Mouse (Mus musculus) thymus, postnatal 0 days (tissue): ENCODE data around the gene Abhd8. TPM values are rescaled to one million over a fixed set of nuclear protein-coding genes. Genes with fewer than 3 reads are reported as not detected.

Source experiments
- DNase-seq: peaks from one replicate; pipeline ENCODE4 v3.0.0-alpha.2; 2015; ENCODE audit warnings: low spot score
- polyA plus RNA-seq: library from polyadenylated mRNA; unstranded; fragments of >200 nt; fragmentation: Nextera tagmentation; extraction: Ambion mirVana; gene quantifications from 2 replicates; pipeline ENCODE4 v1.2.1, GENCODE M21; 2015

The Abhd8 gene
- polyA plus RNA-seq, 1 experiment from 2014 or later, result 219 TPM

DNA sequence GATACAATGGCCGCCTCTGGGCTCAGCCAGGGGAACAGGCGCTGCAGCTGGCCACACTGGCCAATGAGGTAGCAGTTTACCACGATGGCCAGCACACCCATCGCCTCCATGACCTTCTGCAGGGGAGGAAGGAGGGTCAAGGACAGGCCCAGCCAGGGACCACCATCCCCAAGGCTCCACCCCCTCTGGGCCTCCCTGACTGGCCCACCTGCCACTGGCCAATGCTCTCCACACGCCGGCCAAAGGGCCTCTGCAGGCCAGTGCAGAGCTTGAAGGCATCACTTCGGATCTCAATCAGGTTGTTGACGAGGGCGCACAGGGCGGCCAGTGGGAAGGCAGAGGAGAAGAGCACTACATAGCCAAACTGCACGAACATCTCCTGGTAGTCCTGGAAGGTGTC is 15.5 kb upstream of the Abhd8 start:
- no peak for DNase-seq

DNA sequence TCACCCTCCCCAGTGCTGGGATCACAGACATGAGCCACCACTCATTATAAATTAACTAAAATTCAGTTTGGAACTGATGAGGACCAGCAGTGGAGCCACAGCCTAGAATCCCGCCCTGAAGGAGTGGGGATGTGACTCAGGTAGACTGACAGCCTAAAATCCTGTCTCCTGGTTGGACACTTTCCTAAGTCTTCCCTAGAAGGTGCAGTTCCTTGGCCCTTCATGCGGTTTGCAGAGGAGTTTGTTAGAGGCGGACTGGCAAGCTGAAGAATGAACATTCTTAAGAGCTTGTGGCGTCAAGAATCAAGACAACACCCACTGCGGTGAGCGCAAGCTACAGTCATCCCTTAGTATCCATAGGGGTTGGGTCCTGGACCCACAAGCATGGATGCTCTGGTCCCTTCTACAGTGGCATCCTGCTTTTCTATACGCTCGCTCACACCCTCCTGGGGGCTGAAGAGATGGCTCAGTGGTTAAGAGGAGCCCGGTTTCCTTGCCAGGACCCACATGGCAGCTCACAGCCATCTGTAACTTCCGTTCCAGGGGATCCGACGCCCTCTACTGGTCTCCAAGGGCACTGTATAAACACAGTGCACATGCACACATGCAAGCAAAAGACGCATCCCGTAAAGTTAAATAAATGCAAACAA is 13.9 kb upstream of the Abhd8 start:
- peak; percentile 56 for DNase-seq

DNA sequence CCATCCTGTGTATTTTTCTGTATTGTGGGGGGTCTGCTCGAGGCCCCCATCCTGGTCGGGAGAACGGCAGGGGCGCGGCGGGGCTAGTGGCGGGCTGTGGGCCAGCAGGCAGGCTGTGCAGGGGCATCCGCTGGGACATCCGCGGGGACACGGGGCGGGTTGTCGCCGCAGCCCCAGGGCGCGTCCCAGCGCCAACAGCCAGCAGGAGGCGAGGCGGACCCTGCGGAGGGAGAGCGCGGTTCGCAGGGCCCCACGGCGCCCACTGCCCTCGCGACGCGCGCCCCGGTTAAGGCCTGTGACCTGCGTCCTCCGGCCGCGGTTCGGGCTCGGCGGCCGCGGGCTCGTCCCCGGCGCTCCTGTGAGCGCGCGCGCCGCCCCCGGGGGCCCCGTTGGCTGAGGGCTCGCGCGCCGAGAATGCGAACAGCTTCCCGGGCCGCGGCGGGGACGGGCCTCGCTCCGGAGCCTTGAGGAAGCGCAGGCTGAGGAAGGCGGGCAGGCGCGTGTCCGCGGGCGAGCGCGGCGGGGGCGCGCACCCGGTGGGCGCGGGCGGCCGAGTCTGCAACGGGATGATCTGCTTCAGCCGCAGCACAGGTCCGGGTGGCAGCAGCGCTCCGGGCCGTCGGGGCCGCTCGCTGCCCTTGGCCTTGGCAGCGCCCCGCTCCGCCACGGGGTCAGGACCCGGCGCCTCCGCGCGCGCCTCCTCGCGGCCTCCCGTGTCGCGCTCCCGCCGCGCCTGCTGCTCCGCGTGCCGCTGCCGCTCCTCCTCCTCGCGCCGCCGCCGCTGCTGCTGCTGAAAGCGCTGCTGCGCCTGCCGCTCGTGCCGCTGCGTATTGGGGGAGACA is 12.9 kb upstream of the Abhd8 start:
- DNase-seq, result peak; percentile 79

DNA sequence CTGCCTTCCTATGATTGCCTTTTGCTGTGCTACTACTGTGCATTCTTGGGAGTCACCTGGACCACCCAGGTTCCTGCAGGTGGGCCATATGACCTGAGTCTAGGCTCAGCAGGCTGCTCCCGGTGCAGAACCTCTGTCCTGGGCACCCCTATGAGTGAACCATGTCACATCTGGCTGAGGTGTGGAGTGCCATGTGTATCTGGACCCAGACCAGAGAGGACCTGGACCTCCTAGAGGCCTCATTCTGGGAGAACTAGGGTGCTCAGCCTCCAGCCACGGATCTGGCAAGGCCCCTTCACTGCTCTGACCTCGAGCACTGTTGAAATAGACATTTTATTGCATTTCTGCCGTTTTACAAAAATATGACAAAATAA is 12.2 kb upstream of the Abhd8 start:
- no peak for DNase-seq

DNA sequence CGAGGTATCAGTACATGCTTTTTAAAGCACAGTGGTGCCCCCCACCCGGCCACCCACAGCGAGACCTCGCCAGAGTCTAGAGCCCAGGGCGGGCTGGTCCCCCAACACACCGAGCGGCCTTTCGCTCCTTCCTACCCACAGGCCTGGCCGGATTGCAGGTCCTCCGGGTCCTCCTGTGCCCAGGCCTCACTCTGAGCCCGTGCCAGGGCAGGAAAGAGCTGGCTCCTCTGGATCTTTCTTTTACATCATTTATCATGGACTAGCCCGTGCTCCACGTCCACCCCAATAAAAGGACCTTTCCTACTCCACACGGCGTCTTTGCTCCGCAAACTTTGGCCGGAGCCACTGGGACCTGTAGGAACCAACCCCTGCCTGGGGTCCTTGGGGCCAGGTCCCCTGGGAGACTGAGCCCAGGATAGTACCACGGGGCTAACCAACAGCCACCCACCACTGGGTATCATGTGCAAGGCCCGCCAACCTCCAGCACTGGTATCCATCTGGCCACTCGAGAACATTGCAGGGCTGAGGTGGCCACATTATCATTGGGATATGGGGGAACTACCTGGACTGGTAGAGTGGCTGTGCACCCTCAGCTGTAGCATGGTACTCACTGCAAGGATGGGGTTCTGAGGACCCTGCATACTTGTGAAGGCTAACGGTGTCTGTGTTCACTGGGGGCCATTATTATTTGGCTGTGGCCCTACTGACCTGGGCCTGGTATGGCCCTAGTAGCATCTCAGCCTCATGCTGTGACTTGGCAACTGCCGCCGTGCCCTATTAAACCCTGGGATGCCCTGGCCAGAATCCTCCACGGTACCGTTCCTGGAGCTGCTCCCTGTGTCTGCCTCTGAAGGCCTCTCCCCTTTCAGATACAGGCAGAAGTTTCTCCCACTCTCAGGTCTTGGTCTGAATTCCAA is 11.6 kb upstream of the Abhd8 start:
- DNase-seq, result no peak

DNA sequence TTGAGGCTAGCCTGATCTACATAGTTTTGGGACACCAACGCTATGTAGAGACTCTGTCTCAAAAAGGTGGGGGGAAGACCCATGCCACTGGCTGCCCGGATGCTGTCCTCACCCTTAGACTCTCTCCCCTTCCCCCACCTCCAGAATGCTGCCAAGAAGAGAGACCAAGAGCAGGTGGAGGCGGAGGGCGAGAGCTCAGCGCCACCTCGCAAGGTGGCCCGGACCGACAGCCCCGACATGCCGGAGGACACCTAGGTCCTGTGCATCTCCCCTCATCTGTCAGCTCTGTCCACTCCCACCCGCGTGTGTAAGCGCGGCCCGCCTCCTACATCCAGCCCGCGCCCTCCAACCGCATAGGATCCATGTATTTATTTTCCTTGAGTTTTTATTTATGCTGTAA is 10.9 kb upstream of the Abhd8 start:
- no peak for DNase-seq

DNA sequence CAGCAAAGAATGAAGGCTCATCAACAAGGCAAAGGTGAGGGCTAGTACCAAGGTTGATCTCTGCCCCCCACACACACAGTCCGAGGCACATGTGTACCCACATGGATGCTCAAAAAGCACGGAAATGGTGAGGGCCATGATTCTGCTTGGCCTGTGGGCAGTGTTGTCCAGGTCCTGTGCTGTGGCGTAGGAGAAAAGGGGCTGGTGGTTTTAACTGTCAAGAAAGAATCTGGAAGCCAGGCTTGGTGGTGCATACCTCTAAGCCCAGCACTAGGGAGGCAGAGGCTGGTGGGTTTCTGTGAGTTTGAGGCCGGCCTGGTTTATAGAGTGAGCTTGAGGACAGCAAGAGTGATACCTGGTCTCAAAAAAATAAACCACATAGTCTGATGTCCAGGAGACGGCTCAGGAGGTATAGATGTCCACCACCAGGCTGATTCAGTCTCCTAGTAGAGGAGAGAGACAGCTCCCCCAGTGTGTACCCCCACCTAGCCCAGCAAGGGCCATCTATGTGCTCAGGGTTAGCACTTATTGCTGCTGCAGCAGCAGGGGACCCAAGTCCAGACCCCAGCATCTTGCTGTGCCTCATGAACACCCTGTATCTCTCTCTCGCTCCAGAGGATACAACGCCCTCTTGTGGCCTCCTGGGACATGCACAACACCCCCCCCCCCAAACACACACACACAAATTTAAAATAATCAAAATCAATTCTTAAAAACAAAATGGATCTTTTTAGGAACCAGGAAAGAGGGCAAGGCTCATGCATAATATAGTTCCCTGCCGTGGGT is 9.3 kb upstream of the Abhd8 start:
- DNase-seq, result no peak

DNA sequence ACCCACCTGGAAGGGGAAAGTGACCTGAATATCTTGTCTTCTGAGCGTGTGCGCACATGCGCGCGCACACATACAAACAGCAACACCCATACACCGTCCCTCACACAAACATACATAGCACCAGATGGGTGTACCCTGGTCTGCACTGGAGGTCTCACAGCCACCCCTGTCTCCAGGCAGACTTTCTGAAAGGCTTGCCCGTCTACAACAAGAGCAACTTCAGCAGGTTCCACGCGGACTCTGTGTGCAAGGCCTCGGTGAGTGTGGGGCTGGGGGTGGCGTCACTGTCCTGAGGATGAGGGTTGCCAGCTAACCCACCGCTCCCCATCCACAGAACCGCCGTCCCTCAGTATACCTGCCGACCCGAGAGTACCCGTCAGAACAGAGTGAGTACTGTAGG is 8.4 kb upstream of the Abhd8 start:
- no peak for DNase-seq

DNA sequence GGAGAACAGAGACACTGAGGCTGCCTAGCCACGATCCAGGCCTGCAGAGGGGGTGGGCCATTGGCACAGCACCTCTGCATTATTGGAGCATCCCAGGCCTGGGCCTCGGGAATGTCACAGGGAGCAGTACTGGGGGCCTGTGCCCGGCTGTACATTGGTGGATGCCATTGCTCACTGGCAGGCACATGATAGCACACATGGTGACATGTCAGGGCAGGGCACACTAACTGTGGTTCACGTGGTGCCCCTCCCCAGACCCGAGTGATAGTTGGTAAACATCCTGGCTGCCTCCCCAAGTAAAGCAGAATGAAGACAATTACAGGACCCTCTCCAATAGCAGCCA is 7.4 kb upstream of the Abhd8 start:
- DNase-seq, result no peak

DNA sequence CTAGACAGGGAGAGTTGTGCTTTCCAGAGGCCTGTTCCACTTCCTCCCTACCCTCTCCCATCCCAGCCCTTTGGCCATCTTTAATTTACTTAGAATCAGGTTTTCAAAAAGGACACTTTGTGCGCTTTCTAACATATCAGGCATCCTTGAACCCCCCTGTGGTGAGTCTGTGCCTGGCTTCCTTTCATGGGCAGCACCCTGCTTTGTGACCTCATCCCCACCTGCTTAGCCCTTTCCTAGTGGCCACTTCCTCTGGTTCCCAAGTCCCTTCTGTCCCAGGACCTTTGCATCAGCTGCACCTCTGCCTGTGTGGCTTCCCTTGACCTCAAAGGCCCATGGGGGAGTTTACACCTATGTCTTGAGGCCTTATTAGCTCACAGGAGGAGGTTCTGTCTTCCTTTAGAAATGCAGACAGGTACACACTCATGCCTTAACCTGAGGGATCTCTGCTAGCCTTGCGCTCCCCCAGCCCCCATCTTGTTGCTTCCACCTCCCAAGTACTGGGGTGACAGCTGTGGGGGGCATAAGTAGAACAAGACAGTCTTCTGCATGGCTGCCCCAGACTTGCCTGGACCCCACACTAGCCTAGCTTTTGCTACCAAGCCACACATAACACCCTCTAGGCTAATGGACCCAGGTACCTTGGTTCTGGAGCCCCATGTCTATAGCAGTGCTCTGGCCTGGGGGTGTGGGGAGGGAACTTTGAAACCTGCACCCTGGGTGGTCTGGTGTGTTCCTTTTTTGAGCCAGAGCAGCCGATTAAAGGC is 6.9 kb upstream of the Abhd8 start:
- no peak for DNase-seq

DNA sequence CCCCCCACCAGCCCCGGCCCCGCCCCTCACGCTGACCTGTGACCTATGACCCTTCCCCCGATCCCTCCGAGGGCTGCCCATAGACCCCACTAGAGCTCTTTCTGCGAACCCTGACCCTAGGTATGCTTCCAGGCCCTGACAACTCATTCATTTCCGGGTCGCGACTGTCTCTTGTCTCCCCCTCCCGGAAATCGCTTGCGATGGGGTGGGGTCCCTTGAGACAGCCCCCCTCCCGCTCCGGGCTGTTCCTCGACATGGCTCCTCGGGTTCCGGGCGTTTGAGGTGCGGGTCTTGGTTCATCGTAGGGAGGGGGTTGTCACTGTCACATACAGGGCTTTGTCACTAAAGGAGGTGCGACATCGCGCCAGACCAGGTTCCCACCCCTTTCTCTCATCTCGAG is 6.0 kb upstream of the Abhd8 start:
- peak; percentile 69 for DNase-seq

DNA sequence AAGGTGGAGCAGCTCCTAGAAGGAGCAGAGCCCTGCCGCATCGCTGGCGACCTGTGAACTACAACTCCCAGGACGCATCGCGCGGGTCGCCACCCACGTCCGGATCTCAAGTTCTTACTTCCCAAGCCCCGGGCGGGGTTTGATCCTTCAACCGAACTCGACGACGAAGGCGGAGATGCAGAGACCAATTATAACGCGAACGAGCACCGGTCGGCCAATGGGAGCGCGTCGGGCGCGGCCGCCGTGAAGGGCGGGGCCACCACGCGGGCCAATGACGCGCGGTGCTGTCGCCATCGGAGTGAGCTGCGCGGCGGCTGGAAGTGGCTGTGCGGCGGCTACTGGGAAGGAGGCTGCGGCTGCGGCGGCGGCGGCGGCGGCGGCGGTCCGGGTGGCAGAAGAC is 5.5 kb upstream of the Abhd8 start, which contains the start of gene Dda1:
TSS of gene Dda1 (plus strand) at position 284 of the 400 bp plus-strand sequence.
- peak; percentile 99 for DNase-seq

DNA sequence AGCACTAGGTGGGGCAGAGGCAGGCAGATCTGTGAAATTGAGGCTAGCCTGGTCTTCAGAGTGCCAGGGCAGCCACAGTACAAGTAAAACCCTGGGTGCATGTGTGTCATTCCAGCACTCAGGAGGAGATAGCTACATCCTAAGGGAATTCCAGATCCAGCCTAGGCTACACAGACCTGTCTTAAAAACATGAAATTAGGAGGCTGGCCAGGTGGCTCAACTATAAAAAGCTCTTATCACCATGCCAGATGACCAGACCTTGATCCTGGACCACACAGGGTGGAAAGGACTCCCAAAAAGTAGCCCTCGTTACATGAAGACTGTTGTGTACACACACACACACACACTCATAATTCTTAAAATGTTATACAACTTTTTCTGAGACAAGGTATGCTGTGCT is 4.5 kb upstream of the Abhd8 start:
- no peak for DNase-seq

DNA sequence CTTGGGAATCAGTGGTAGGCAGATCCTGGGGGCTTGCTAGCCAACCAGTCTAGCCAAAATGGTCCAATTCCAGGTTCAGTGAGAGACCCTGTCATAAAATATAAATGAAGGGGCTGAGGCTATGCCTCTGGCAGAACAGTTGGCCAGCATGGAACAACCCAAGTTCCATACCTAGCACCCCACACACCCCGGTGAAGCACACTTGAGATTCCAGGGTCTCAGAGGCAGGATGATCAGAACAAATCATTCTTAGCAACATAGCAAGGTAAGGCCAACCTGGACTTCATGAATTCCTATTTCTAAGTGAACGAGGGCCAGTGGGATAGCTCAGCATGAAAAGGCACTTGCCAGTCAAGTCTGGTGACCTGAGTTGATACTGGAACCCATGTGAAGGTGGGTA is 3.7 kb upstream of the Abhd8 start:
- no peak for DNase-seq

DNA sequence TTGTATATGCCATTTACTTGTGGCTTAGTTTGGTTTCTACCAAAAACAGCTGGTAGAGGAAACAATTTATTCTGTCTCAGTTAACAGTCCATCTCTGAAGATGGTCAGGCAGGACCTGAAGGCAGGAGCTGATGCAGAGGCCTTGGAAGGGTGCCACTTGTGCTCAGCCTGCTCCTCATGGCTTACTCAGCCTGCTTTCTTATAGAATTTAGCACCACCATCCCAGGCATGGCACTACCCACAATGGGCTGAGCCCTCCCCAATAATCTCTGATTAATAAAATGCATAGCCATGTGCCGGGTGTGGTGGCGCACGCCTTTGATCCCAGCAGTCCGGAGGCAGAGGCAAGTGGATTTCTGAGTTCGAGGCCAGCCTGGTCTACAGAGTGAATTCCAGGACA is 2.7 kb upstream of the Abhd8 start:
- no peak for DNase-seq

DNA sequence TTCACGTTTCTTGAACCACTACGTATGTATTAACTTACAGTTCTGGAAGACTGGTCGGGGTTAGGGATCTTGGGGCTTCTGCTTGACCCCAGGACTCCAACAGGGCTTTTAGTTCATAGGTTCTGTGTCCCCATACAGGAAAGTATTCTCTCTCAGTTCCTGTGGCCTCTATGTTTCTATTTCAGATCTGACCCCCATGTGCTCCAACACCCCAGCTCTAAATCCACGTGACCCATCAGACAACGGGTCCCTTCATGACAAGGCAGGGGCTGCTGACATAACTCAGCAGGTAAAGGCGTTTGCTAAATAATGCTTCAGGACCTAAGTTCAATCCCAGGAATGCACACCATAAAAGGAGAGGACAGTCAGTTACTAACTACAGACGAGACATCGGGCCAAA is 2.3 kb upstream of the Abhd8 start:
- DNase-seq, result no peak

DNA sequence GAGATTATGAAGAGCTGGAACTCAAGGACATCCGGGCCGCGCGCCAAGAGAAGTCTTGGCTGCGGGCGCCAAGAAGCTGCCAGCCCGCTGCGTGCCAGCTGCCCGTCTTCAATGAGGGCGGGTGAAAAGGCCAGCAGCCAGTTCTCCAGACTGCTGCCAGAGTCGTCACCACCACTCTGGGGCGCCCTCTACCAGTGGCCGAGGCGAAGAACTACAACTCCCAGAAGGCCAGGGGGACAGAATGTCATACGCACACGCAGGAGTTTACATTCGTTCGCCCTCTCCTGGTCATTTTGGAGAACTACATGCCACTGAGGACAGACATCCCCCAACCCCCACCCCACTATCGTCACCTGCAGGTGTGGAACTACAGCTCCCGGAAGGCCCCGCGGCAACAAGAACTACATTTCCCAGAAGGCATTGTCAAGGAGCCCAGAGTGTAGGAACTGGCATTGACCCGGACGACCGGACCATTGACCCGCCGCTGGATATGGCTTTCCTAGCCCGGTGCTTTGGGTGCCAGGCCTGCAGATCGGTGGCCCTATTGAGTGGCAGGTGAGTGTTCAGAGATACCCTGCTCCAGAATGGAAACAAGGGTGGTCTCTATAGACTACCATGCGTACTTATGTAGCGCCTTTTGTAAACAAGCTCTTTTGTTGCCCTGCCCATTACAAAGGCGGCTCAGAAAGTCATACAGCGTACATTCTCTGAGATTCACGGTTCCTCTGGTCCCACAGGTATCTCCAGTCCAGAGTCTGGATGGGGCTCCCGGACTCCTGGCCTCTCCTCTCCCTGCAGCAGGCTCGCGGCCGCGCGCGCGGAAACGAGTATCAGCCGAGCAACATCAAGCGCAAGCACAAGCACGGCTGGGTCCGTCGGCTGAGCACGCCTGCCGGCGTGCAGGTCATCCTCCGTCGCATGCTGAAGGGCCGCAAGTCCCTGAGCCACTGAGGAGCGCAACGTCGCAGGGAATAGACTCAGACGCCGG is 1.4 kb upstream of the Abhd8 start, which contains the start of gene Mrpl34:
TSS of gene Mrpl34 (plus strand) at position 447 of the 988 bp plus-strand sequence.
- DNase-seq, result peak; percentile 100

DNA sequence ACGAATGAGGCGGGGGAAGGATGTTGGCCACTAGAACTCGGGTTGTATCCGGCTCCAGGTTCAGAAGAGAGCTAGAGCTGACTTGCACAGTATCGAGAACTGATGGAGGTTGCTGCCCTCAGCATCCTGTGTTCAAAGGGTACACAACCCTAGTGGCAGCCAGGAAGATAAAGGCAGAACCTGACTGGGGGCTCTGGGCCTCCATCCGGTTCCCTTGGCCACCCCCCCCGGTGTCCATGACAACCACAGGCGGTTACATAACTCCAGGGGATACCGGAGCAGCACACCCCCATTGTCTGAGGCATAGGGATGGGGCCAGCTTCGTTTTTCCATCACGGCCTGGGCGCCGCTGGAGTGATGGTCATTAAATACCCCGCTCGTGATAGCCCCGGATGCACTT is 669 bp downstream of the Abhd8 start:
- DNase-seq, result peak; percentile 97

DNA sequence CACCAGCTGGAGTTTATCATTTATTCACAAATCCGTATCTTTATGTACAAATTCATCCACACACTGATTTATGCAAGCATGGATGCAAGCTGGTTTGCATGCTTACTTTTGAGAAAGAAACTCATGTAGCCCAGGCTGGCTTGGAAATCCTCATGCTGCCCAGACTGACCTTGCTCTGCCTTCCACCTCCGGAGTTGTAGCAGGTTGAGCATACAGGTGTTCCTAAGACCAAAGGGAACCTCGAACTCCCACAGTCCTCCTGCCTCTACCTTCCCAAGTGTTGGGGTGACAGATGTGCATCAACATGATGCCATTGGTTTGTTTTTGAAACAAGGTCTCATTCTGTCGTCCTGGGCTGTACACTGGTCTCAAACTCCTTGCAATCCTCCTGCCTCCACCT is 1.3 kb downstream of the Abhd8 start:
- DNase-seq, result no peak
